Mouse (Mus musculus): ENCODE results near the gene Stx8.

Gene Stx8

DNA sequence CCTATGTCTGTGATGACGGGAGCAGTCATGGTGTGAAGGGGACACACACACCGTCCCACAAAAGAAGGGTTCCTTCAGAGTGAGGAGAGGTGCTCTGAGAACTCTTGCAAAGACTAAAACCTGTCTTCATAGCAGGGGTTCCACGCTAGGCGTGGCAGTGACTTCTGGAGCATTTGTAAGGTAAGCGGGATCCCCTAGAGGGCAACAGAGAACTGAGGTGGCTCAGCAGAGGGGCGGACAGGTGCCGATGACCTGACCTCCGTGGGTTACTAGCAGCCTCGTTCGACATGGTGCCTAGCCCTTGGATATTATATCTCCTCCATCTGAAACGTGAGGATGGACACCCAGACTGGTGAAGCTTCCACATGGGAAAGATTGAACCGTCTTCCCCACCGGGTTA is 257.1 kb downstream of the Stx8 start:
- no peak for DNase-seq (ENCODE audit: extremely low spot score)

- DNase-seq (ENCODE audit: extremely low spot score): peak; percentile 52
Measured at GRCm38 (mm10) chr11:68226654-68227057, 260.7 kb downstream of the Stx8 start.

GRCm38 (mm10) chr11:68227837-68228236 is 261.8 kb downstream of the Stx8 start:
- no peak for DNase-seq (ENCODE audit: extremely low spot score)

GRCm38 (mm10) chr11:68228941-68229665 is 263.1 kb downstream of the Stx8 start:
- DNase-seq (ENCODE audit: extremely low spot score): peak; percentile 45

GRCm38 (mm10) chr11:68231558-68231957 is 265.6 kb downstream of the Stx8 start:
- DNase-seq (ENCODE audit: extremely low spot score): no peak

- no peak for DNase-seq (ENCODE audit: extremely low spot score)
Measured at GRCm38 (mm10) chr11:68233469-68233965, 267.5 kb downstream of the Stx8 start.

DNA sequence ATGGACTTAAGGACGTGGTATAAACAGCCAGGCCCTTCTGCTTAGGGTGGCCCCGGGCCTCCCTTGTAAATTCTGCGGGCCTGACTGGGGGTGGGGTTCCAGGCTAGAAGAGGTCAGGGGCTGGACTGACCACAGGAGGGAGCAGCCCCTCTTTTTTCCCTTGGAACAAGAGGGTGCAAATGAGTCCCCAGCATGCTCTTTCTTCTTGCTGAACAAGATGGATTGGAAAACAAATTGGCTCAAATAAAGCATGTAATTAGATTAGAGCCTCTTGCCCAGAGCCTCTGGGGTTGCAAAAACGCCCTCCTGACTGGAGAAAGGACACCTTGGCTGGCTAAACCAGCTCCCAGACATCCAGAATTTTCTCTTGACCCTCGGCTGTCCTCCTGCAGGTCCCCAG is 273.8 kb downstream of the Stx8 start:
- peak; percentile 45 for DNase-seq (ENCODE audit: extremely low spot score)

- no peak for DNase-seq (ENCODE audit: extremely low spot score)
Measured at GRCm38 (mm10) chr11:68244254-68244991, 278.4 kb downstream of the Stx8 start.

DNA sequence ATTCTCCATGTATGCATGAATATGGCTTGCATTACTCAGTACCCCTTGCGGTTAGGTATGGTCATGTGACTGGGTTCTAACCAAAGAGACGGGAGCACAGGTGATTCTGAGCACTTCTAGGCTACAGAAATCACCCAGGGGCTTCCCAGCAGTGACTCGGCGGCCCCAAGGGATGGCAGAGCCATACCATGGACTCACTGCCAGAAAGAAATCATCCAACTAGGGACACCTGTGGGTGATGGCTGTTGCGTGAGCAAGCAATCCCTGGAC is 278.9 kb downstream of the Stx8 start:
- no peak for DNase-seq (ENCODE audit: extremely low spot score)

- DNase-seq (ENCODE audit: extremely low spot score): no peak
Measured at GRCm38 (mm10) chr11:68247897-68248296, 281.9 kb downstream of the Stx8 start.

- no peak for DNase-seq (ENCODE audit: extremely low spot score)
Measured at GRCm38 (mm10) chr11:68250106-68250505, 284.1 kb downstream of the Stx8 start.

GRCm38 (mm10) chr11:68253531-68253930 is 287.5 kb downstream of the Stx8 start:
- no peak for DNase-seq (ENCODE audit: extremely low spot score)
